Mouse (Mus musculus): ENCODE results near the gene Itgae. TPM values are rescaled to one million over a fixed set of nuclear protein-coding genes. Genes with fewer than 3 reads are reported as not detected.

Gene Itgae
- polyA plus RNA-seq, 1 experiment from 2014 or later, result 0.19 TPM

DNA sequence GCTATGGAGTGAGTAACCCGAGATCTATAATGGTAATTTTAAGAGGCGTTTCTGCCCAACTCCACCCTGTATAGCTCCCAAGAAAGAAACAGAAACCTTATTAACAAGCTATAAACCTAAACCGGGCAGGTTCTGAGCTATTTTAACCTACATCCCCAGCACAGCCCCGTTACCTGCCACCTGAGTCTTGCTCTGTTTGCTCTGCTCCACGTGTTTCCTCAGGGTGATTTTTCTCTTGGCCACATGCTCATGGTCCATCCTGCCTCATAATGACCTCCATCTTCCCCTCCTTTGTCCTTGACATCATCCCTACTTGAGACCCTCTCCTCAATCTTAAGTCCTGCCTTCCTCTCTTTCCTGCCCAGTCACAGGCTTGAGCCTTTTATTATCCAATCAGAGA lies 43.8 kb downstream of the Itgae start:
- Histone ChIP-seq H3K4me1 (replicated peaks) (peaks cover 9% of the 10 kb centered on the region; the same call in 1 of the 2 replicates), H3K27me3 (replicated peaks) (no peaks in the 10 kb centered on the region), H3K36me3 (peaks cover 9% of the 10 kb centered on the region; the same call in 1 of the 2 replicates), H3K9me3 (no peaks in the 10 kb centered on the region), H3K4me3 (replicated peaks) (no peak overlapping the region), H3K4me2 (replicated peaks) (peak overlapping the region; percentile 29), H3K9ac (no peak overlapping the region), H3K27ac (no peak overlapping the region)
- 86% methylated on average over 5 of the region's 5 CpGs for WGBS
- ATAC-seq, result no peak

DNA sequence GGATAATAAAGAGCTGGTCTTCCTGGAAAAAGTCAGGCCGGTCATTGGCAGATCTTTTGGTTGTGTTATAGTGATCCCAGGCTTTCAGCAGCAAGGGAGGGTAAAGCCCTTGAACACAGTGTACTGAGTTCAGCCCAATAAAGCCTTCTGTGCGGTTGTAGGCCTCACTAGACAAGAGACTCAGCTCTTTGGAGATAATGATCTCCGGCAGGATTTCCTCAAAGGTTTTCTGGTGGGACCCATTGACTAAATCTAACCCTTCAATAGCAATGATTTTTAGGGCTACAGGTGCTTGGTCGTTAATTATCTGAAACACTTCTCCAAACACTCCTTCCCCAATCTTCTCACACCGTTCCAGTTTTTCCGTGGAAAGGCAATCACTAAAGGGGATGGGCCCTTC lies 46.2 kb downstream of the Itgae start:
- H3K4me1 ChIP-seq (replicated peaks), result peaks cover 9% of the 10 kb centered on the region; the same call in 1 of the 2 replicates
- H3K36me3 ChIP-seq, result peaks cover 9% of the 10 kb centered on the region; the same call in 1 of the 2 replicates
- ATAC-seq, result no peak
- 0 out of 2 replicates have a peak overlapping the region, but pooled peaks have one; percentile 18 for H3K27ac ChIP-seq
- peak overlapping the region; percentile 78 for H3K4me3 ChIP-seq (replicated peaks)
- WGBS, result 64% methylated on average over 6 of the region's 6 CpGs
- H3K9ac ChIP-seq, result peak overlapping the region; percentile 58
- peak overlapping the region; percentile 63 for H3K4me2 ChIP-seq (replicated peaks)
- no peaks in the 10 kb centered on the region for H3K9me3 ChIP-seq
- H3K27me3 ChIP-seq (replicated peaks), result no peaks in the 10 kb centered on the region

DNA sequence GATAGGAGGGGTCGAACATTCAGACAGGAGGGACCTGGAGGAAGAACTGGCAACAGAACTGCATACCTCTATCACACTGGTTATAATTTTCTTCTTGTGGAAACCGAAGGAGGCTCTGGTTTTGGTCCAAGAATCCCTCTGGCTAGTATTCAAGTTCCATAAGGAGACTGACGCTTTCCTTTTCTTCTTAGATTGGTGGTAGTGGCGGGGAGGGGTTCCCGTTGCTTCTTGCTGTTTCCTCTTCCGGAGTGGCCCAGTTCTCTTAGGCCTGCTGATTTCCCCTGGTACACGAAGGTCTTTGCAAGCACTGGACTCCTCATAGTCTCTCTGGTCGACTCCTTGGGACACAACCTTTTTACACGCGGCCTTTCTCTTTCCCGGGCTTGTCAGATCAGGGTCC lies 46.7 kb downstream of the Itgae start:
- peaks cover 8% of the 10 kb centered on the region; the same call in 1 of the 2 replicates for H3K36me3 ChIP-seq
- H3K27me3 ChIP-seq (replicated peaks), result no peaks in the 10 kb centered on the region
- H3K27ac ChIP-seq, result 0 out of 2 replicates have a peak overlapping the region, but pooled peaks have one; percentile 18
- peak overlapping the region; percentile 58 for H3K9ac ChIP-seq
- H3K4me2 ChIP-seq (replicated peaks), result peak overlapping the region; percentile 63
- peak overlapping the region; percentile 78 for H3K4me3 ChIP-seq (replicated peaks)
- WGBS, result 15% methylated on average over 11 of the region's 11 CpGs
- H3K4me1 ChIP-seq (replicated peaks), result peaks cover 9% of the 10 kb centered on the region; the same call in 1 of the 2 replicates
- ATAC-seq, result peak; percentile 15
- H3K9me3 ChIP-seq, result no peaks in the 10 kb centered on the region

DNA sequence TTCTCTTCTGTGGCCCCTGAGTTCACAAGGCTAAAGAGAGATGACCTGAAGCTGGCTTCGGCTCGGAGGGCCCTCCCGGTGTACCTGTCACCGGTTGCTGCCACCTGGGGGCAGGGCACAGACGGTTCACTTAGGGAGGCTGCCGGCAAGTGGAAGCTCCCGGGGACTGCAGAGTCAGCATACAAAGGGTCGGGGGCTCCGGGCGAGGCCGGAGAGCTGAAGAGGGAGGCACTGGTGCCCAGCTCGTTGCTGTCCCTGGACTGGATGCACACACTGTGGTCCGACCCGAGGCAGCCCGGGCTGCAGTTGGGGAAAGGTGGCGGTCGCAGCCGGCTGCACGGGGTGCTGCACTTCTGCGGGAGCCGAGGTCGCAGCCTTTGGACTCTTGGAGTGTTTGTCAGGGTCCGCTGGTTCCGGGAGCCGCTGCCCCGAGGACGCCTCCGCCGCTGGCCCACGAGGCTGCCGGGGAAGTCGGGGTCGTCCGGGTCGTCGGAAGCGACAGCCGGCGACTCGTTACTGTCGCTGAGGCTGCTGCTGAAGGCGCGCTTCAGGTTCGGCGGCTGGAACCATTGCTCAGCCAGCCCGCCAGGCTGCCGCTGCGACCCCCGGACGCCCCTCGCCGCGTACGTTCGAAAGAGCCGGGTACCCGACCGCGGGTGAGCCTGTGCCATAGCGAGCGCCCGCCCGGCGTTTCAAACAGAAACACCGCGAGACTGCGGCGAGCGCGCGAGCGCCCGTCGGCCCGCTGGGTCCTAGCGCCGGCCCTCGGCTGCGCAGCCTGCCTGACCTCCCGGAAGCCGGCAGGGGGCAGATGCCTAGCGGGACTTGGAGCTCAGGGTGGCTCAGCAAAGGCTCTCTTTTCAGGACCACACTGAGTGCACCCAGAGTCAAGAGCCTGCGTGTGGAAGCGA lies 47.5 kb downstream of the Itgae start, which contains the start of gene Haspin:
Gene Haspin, minus strand, starts transcription at position 704 of the 911 bp plus-strand sequence.
- peak within 1 kb of the TSS; percentile 58 for H3K9ac ChIP-seq
- H3K9me3 ChIP-seq, result no peaks in the 10 kb centered on the region
- peak within 1 kb of the TSS; percentile 63 for H3K4me2 ChIP-seq (replicated peaks)
- no peaks in the 10 kb centered on the region for H3K27me3 ChIP-seq (replicated peaks)
- H3K27ac ChIP-seq, result 0 out of 2 replicates have a peak within 1 kb of the TSS, but pooled peaks have one; percentile 5
- WGBS, result under 1% methylated on average over 81 of the region's 84 CpGs
- ATAC-seq, result peak; percentile 97
- peaks cover 6% of the 10 kb centered on the region; the same call in 1 of the 2 replicates for H3K36me3 ChIP-seq
- peaks cover 9% of the 10 kb centered on the region; the same call in 1 of the 2 replicates for H3K4me1 ChIP-seq (replicated peaks)
- H3K4me3 ChIP-seq (replicated peaks), result peak within 1 kb of the TSS; percentile 78

- Histone ChIP-seq H3K9me3 (no peaks in the 10 kb centered on the region), H3K27ac (no peak overlapping the region), H3K4me3 (replicated peaks) (no peak overlapping the region), H3K27me3 (replicated peaks) (no peaks in the 10 kb centered on the region), H3K9ac (no peak overlapping the region), H3K4me1 (replicated peaks) (no peaks in the 10 kb centered on the region), H3K4me2 (replicated peaks) (no peak overlapping the region), H3K36me3 (no peaks in the 10 kb centered on the region)
- ATAC-seq, result no peak
- 48% methylated on average over 1 of the region's 1 CpGs for WGBS
These were observed 53.9 kb downstream of the Itgae start for GRCm38 (mm10) chr11:73144261-73144681.

DNA sequence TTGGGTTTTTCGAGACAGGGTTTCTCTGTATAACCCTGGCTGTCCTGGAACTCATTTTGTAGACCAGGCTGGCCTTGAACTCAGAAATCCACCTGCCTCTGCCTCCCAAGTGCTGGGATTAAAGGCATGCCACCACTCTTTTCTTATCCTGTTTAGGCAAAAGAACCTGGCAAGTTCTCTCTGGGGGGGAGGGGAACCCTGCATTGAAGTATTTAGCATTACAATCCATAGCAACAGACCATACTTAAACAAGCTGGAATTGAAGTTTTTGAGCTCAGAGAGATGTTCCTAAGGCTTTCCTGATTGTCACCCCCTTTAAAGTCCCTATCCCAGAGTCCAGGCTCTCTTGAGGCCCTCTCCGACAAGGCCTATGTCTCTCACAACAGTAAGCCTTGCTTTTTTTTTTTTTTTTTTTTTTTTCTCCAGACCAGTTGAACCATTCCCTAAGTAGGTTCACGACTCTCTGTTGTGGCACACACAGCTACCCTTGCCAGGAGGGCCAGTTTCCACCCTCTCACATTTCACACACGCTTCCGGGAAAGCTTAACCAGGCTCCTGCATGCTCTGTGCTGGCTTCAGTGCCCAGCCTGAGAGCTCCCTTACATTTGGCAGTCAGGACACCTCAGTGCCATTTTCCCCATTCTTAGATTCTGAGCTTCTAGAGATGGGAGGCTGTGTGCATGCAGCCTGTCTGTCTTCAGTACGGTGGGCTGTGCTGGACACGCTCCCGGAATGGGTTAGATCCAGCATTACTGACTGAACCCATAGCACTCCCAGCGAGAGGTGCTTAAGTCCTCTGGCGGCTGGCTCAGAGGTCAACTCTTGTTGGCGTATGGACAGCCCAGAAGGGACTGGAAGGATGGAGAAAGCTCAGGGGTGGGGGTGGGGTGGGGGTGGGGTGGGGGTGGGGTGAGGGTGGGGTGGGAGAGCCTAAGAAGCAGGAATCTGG lies 55.9 kb downstream of the Itgae start:
- no peak overlapping the region for H3K4me3 ChIP-seq (replicated peaks)
- no peak overlapping the region for H3K9ac ChIP-seq
- H3K4me1 ChIP-seq (replicated peaks), result no peaks in the 10 kb centered on the region
- no peaks in the 10 kb centered on the region for H3K9me3 ChIP-seq
- no peak overlapping the region for H3K4me2 ChIP-seq (replicated peaks)
- no peak for ATAC-seq
- H3K27me3 ChIP-seq (replicated peaks), result no peaks in the 10 kb centered on the region
- H3K36me3 ChIP-seq, result no peaks in the 10 kb centered on the region
- 62% methylated on average over 11 of the region's 11 CpGs for WGBS
- no peak overlapping the region for H3K27ac ChIP-seq

DNA sequence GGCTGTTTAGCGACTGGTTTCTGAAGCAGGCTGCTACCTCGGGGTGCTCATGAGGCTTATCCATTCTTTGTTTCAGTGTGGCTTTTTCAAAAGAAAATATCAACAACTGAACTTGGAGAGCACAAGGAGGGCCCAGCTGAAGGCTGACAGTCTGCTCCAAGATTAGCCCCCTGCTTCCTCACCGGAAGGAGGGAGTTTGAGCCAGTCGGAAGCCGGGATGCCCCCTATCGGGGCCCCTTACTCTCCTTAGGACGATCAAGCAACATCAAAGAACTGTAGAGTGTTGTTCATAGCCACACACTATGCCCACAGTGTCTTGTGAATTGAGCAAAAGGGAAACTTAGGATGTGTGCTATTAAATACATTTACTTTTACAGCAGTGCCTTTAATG lies 56.6 kb downstream of the Itgae start:
- no peak overlapping the region for H3K9ac ChIP-seq
- H3K9me3 ChIP-seq, result no peaks in the 10 kb centered on the region
- no peak for ATAC-seq
- no peaks in the 10 kb centered on the region for H3K27me3 ChIP-seq (replicated peaks)
- H3K4me3 ChIP-seq (replicated peaks), result no peak overlapping the region
- WGBS, result 58% methylated on average over 7 of the region's 7 CpGs
- no peaks in the 10 kb centered on the region for H3K4me1 ChIP-seq (replicated peaks)
- H3K36me3 ChIP-seq, result no peaks in the 10 kb centered on the region
- H3K27ac ChIP-seq, result no peak overlapping the region
- no peak overlapping the region for H3K4me2 ChIP-seq (replicated peaks)

- no peaks in the 10 kb centered on the region for H3K27me3 ChIP-seq (replicated peaks)
- H3K36me3 ChIP-seq, result no peaks in the 10 kb centered on the region
- WGBS, result 83% methylated on average over 9 of the region's 9 CpGs
- ATAC-seq, result no peak
- H3K4me2 ChIP-seq (replicated peaks), result no peak overlapping the region
- no peak overlapping the region for H3K27ac ChIP-seq
- H3K4me3 ChIP-seq (replicated peaks), result no peak overlapping the region
- no peaks in the 10 kb centered on the region for H3K9me3 ChIP-seq
- no peaks in the 10 kb centered on the region for H3K4me1 ChIP-seq (replicated peaks)
- H3K9ac ChIP-seq, result no peak overlapping the region
These were observed 57.8 kb downstream of the Itgae start for GRCm38 (mm10) chr11:73148209-73148608.

DNA sequence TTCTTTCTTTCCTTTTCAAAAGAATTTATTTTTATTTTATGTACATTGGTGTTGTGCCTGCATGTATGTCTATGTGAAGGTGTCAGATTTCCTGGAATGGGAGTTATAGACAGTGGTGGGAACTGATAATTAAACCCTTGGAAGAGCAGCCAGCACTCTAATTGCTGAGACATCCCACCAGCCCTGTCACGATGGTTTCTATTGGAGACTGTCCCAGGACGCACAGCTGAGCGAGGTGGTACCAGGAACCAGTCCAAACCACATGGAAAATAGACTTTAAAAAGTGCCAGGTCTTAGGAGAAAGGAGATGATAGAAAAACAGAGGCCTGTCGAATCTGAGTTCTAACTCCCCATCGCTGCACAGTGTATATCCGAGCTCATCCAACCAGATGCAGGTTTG lies 64.7 kb downstream of the Itgae start:
- no peaks in the 10 kb centered on the region for H3K9me3 ChIP-seq
- peaks cover 10% of the 10 kb centered on the region for H3K27me3 ChIP-seq (replicated peaks)
- no peaks in the 10 kb centered on the region for H3K36me3 ChIP-seq
- H3K4me1 ChIP-seq (replicated peaks), result no peaks in the 10 kb centered on the region; the same call in 1 of the 2 replicates
- H3K27ac ChIP-seq, result no peak overlapping the region
- H3K9ac ChIP-seq, result no peak overlapping the region
- no peak overlapping the region for H3K4me2 ChIP-seq (replicated peaks)
- no peak for ATAC-seq
- no peak overlapping the region for H3K4me3 ChIP-seq (replicated peaks)
- WGBS, result 79% methylated on average over 6 of the region's 6 CpGs

GRCm38 (mm10) chr11:73159957-73160810 lies 69.8 kb downstream of the Itgae start, which contains the start of gene P2rx5:
Gene P2rx5 (plus strand): TSS chr11:73160421.
- H3K9ac ChIP-seq, result peak within 1 kb of the TSS; percentile 45; the same call in 1 of the 2 replicates

DNA sequence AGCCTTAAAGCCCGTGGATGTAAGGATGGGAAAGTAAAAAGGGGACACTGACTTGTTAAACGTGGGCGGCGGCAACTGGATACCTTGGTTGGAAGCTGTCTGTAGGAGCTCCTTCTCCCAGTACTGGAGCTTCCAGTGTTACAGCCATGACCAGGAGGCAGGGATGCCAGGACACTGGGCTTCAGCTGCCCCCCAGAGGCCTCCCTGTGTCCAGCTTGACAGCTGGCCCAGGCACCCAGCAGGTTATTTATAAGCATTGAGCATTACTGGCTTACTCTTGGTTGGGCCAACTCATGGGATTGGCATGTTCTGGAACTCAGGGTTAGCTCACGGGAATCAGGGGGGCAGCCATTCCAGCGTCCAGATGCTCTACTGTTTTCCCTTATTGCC lies 70.4 kb downstream of the Itgae start:
- ATAC-seq, result peak; percentile 58; the same call in 1 of the 2 replicates
- no peaks in the 10 kb centered on the region for H3K9me3 ChIP-seq
- WGBS, result 22% methylated on average over 6 of the region's 6 CpGs
- H3K4me3 ChIP-seq (replicated peaks), result peak overlapping the region; percentile 42; the same call in 1 of the 2 replicates
- no peak overlapping the region for H3K27ac ChIP-seq
- peak overlapping the region; percentile 88 for H3K4me2 ChIP-seq (replicated peaks)
- H3K4me1 ChIP-seq (replicated peaks), result peaks cover 3% of the 10 kb centered on the region; the same call in 1 of the 2 replicates
- peaks cover 22% of the 10 kb centered on the region for H3K27me3 ChIP-seq (replicated peaks)
- no peak overlapping the region for H3K9ac ChIP-seq
- no peaks in the 10 kb centered on the region for H3K36me3 ChIP-seq

More at GRCm38 (mm10) chr11:73159957-73160810, 69.8 kb downstream of the Itgae start, which contains the start of gene P2rx5:
- 3% methylated on average over 49 of the region's 49 CpGs for WGBS
- Histone ChIP-seq H3K27ac (no peak within 1 kb of the TSS), H3K4me2 (replicated peaks) (peak within 1 kb of the TSS; percentile 88), H3K27me3 (replicated peaks) (peaks cover 22% of the 10 kb centered on the region), H3K36me3 (no peaks in the 10 kb centered on the region), H3K9me3 (no peaks in the 10 kb centered on the region), H3K4me1 (replicated peaks) (peaks cover 3% of the 10 kb centered on the region; the same call in 1 of the 2 replicates), H3K4me3 (replicated peaks) (peak within 1 kb of the TSS; percentile 42)
- ATAC-seq, result peak; percentile 88

Measured in intestine, embryonic 15.5 days (tissue).